Mouse (Mus musculus): Measurements from ENCODE around the gene Zfp30. TPM values are rescaled to one million over a fixed set of nuclear protein-coding genes. Genes with fewer than 3 reads are reported as not detected.

Gene Zfp30
- total RNA-seq (2021) = 1 to 10 TPM; 1.2 to 2.2 TPM
- long read RNA-seq, experiment 1, partial matches to known transcripts = 1 of 3 reads
- long read RNA-seq, experiment 1, other reads (novel, unspliced or antisense) = 2 of 3 reads
- long read RNA-seq, experiment 2, partial matches to known transcripts = 2 of 5 reads
- long read RNA-seq, experiment 2, other reads (novel, unspliced or antisense) = 3 of 5 reads

DNA sequence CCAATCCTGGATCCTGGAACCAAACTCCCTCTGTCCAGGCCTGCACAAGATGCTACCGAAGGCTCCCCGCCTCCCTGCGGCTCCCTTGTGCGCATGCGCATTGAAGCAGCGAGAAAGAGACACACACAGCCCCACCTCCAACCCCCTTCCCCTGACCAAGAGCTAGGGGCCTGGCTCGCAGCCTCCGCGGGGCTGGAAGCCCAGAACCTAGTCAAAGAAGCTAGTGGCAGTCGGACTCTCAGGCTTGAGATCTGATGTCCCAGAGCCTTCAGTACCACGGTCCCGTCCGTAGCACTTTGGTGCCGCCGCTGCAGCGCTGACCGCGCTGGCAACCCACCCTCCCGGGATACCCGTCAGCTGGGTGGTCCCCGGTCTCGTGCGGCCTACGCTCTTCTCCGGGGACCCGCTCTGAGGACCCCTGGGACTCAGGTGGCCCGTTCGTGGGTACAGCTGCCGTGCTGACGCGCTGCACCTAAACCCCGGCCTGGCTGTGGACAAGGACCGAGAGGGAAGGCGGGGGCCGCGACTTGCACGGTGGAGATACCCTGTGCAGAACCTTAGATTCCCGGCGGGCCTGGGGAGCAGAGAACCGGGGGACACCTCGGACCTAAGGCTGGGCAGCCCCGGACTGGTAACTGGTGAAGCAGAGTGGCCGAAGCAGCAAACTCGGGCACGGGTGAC is at the start of gene Zfp30:
Gene Zfp30 (plus strand): TSS at position 128 of the 681 bp plus-strand sequence.
- intact Hi-C loops (cut with DNase I) = loop anchor here (5.0 kb wide), 1 partner anchor 33 kb away; the partner anchor contains the start of gene Zfp790
- DNase-seq = peak; percentile 73 to 75

DNA sequence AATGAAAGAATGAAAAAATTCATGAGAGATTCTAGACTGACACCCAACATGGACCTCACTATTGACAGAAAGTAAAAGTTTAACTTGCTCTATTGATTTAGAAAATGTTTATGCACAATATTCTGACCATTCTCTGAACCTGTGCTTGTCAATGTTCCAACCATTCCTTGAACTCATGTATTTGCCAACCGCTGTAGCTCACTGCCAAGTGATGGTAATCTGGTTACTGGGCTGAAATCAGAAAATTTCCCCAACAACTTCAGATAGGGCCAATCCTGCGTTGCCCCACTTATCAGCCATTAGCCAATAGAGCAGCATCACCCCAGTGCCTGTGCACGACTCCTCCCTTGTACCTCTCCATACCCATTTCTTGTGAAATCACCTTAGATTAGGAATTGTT is 41.5 kb upstream of the Zfp30 start:
- intact Hi-C loops (cut with DNase I) = no loop called here
- DNase-seq = no peak

DNA sequence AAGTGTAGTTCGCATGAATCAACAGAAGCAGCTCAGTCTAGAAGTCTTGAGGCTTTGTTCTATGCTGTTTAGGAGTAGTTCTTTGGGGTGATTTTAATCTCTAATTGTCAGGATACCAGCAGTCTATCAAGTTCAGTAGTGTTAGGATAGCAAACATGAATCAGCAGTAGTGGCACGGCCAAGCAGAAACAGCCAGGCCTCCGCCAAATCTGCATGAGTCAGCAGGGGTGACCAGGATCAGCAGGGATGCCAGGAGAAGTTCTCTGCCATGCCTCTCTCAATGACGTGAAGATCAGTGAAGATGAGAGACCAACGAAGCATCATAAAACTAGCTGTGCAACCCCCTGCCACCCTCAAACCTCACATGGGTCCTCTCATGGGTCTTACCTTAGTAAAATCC is 23.3 kb upstream of the Zfp30 start:
- no peak for DNase-seq
- intact Hi-C loops (cut with DNase I) = no loop called here

DNA sequence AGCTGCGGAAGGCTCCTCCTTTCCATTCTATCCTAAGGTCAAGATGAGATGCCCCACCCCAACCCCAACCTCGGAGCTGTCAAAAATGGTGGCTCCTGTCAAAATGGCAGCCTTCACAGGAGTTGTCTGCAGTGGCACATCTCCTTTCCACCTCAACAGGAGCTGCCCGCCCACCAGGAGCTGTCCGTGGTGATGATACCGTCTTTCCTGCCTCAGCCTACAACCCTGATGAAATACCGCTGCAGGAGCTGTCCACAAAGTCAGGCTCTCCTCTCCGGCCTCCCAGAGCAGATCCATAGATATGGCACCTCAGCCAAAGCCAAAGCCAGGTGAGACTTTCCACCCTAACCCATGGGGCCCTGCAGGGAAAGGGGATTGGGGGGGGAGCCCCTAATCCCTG is 19.1 kb upstream of the Zfp30 start:
- intact Hi-C loops (cut with DNase I) = loop anchor here (5.0 kb wide), 1 partner anchor 53 kb away; the partner anchor contains the start of gene Zfp790
- no peak for DNase-seq

DNA sequence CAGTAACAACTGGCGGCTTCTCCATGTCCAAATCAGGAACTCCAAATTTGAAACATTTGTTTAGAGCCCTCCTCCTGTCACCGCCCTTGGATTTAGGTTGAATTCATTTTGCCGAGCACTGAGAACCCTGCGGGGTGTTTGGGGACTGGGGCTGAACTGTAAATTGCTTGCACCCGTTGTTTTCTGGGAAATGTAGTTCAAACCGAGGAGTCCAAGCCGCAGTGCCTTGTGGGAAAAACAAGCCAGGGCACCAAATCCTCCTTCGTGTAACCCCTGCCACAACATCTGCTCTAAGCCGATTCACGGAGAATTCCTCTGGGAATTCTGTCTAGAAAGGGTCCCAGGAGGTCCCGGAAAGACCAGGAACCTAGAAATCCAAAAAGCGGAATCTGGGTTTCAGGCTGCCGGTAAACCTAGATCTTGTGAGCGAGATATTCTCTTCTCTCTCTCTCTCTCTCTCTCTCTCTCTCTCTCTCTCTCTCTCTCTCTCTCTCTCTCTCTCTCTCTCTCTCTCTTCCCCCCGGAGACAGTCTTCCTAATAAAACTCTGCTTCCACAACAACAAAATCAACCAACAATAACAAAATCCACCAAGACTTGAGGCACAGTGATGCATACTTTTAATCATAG is 16.6 kb upstream of the Zfp30 start:
- intact Hi-C loops (cut with DNase I) = loop anchor here (5.0 kb wide), 1 partner anchor 50 kb away; the partner anchor contains the start of gene Zfp790
- DNase-seq = peak; percentile 71 to 73

DNA sequence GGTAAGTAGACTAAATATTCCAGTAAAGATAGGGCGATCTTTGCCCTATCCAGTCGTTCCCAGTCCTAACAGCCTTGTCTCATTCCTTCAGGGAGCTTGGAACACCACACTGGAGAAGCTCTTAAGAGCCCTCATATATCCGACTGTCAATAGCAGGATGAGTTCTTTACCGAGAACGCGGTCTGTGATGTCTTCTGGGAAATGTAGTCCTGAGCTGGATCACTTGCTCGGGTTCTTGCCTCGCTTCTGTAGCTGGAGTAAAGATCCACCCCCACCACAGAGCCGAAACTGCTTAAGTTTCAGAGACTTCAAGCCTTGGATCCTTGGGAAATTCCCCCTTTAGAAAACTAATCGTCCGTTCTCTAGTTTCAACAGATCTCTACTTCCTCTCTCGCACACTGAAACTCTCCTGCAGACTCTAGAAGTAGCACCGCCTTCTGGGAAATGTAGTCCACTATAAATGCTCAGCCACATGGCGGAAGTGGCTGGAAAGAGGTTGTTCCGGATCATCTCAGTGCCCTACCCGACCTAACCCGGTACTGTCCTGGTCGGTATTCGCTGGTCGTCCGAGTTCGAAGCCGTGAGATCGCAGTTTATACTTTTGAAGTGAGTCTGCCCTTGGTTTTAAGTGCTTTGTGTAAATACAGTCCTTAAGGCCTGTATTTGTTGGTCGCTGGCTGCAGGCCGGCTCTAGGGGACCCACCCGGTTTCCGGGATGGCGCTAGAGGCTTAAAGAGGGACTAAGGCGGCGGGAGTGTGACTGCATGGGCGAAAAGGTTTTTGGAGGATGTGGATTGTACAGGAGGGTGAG is 15.5 kb upstream of the Zfp30 start, which contains the start of gene Zfp84:
Gene Zfp84 (plus strand): TSS at position 463 of the 811 bp plus-strand sequence.
- intact Hi-C loops (cut with DNase I) = loop anchor here (5.0 kb wide), 1 partner anchor 49 kb away; the partner anchor contains the start of gene Zfp790

DNA sequence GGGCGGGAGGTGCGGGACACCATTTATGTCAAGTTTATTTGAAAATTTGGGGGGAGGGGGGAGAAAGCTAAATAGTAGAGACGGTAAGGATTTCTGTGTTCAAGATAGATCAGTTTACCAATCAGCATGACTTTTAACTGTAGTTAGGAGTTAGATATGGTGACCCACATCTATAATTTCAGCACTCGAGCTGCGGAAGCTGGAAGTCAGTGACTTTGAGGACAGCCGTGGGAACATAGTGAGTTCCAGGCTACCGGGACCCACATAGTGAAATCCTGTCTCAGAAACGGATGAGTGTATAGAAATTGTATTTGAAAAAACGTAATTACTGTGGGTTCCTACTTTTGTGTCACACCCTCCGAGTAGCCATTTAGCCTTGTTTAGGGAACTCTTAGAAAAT is 14.8 kb upstream of the Zfp30 start:
- intact Hi-C loops (cut with DNase I) = loop anchor here (5.0 kb wide), 1 partner anchor 48 kb away; the partner anchor contains the start of gene Zfp790
- DNase-seq = no peak

More for the DNA sequence above, 15.5 kb upstream of the Zfp30 start, which contains the start of gene Zfp84:
- peak; percentile 75 to 76 for DNase-seq

DNA sequence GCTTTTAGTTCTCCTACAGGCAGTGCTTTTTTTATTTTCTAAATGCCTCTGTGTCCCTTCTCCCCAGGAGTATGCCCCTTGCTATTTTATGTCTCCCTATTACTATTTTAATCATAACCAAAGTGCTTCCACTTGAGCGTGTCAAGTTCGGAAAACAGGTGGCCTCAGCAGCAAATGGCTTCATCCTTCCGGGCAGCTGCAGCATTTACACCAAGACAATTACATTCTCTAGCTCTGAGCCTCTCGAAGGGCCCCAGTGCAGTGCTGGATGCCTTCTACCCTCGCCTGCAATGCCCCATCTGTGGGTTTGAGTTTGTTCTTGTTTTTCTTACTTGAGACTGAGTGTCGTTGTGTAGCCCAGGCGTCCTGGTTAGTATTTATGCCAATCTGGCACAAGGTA is 10.3 kb upstream of the Zfp30 start:
- intact Hi-C loops (cut with DNase I) = loop anchor here (5.0 kb wide), 1 partner anchor 281 kb away; no protein-coding TSS in a partner anchor
- no peak for DNase-seq

DNA sequence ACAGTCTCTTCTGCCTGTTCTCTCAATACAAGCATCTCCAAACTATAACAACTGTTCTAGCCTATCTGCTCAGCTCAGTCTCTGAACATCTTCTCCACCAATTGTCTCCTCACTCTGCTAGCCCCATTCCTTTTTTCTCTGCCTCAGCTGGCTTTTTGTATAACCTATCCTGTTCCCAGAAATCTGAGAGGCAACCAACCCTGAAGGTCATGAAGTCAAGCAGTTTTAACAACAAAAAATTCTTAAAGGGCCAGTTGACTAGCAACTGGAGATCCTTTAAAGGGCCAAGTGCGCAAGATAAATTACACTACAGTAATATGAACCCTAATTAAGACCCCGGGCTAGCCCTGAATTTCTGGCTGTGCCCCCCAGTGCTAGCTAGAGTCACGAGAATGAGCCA is 9.4 kb upstream of the Zfp30 start:
- intact Hi-C loops (cut with DNase I) = loop anchor here (5.0 kb wide), 1 partner anchor 282 kb away; no protein-coding TSS in a partner anchor
- no peak for DNase-seq

DNA sequence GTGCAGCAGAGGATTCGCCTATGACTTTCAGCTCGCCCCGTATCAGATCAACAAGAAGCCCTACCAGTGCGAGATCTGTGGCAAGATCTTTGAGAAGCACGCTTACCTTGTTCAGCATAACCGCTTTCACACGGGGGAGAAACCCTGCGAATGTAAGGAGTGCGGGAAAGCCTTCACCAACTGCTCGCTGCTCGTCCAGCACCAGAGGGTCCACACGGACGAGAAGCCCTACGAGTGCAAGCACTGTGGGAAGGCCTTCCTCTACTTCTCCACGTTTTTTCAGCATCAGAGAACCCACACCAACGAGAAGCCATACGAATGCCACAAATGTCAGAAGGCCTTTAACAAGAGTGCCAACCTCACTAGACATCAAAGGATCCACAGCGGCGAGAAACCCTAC is 7.2 kb upstream of the Zfp30 start:
- intact Hi-C loops (cut with DNase I) = no loop called here

DNA sequence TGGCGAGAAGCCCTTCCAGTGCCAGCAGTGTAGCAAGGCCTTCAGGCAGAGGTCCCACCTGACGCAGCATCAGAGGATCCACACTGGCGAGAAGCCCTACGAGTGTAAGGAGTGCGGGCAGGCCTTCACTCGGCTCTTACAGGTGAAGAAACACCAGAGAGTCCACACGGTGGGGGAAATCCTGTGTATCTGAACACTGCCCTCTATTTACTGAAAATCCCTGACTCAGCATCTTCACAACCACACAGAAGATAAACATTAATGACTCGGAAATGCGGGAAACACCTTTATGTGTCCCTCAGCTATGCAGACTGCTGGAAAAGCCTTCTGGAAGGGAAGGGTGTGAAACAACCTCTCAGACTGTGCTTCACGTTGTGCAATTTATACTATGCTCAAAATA is 6.4 kb upstream of the Zfp30 start:
- DNase-seq = no peak
- intact Hi-C loops (cut with DNase I) = no loop called here

More for the DNA sequence above, 7.2 kb upstream of the Zfp30 start:
- DNase-seq = no peak

DNA sequence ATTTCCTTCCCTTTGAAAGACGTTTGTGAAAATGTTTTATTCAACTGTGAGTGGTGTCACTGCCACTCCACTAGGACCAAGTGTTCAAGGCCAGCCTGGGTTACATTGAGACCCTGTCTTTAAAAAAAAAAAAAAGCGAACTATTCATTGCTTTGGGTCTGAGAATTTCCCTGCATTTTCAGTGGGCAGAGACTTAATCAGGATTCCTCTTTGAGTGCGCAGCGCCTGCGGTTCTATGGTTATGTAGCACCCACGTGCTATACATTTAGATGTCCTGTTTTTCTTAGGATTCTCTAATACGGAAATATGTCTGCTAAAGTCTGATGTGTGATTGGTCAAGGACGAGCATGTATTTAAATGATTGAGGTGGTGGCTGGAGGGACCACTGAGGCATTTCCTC is 1.2 kb downstream of the Zfp30 start:
- intact Hi-C loops (cut with DNase I) = no loop called here
- no peak for DNase-seq

DNA sequence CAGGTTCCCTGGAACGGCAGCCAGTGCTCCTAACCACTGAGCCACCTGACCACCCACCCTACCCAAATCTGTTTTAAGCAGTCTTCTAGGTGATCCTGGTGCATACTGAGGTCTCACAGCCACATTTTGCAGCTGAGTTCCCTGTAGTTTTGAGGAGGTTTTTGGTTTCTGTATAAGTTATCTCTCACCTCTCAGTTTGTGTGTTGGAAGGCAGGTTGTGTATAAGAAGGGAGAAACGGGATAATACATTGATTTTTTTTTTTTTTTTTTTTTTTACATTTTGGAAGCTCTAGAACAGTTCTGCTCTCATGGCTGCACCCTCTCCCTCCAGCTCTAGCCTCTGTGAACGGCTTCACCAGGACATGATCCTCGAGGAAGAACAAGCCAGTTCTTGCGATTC is 2.1 kb downstream of the Zfp30 start:
- intact Hi-C loops (cut with DNase I) = no loop called here

DNA sequence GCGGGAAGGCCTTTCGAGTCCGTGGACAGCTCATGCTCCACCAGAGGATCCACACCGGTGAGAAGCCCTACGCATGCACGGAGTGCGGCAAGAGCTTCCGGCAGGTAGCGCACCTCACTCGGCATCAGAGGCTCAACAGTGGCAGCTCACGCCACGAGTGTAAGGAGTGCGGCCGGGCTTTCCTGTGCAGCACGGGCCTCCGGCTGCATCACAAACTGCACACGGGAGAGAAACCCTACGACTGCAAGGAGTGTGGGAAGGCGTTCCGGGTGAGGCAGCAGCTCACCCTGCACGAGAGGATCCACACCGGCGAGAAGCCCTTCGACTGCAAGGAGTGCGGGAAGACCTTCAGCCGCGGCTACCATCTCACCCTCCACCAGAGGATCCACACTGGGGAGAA is 9.1 kb downstream of the Zfp30 start:
- intact Hi-C loops (cut with DNase I) = no loop called here
- no peak for DNase-seq

More for the DNA sequence above, 2.1 kb downstream of the Zfp30 start:
- no peak for DNase-seq

DNA sequence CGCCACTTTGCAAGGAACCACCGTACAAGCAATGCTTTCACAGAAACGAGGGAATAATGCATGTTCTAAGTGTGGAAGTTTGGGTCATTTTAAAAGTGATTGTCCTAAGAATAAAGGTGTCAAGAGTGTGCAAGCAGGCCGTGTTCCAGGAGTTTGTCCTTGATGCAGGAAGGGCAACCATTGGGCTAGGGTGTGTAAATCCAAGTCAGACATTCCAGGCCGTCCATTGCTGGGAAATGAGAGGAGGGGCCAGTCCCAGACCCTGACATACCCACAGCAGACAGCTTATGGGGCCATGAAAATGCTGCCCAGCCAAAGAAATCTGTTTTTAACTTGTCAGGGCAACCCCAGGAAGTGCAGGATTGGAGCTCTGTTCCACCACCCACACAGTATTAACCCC is 23.2 kb downstream of the Zfp30 start:
- DNase-seq = no peak
- intact Hi-C loops (cut with DNase I) = no loop called here

DNA sequence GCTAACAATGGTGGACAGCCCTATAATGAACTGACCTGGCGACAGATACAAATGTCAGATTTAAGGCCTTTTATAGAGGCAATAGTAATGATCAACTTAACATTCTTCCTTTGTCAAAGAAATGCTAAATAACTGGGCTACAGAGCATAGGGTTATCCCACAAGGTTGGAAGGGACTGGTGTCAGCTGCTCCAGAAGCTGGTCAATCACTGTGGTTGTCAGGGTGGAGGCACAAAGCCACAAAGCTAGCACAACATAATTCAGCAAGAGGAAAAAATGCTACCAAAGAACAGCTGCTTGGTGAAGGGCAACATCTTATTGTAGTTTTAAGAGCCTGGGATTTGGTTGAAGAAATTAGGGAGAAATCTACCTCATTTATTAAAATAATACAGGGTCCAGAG is 28.4 kb downstream of the Zfp30 start:
- intact Hi-C loops (cut with DNase I) = no loop called here
- no peak for DNase-seq

DNA sequence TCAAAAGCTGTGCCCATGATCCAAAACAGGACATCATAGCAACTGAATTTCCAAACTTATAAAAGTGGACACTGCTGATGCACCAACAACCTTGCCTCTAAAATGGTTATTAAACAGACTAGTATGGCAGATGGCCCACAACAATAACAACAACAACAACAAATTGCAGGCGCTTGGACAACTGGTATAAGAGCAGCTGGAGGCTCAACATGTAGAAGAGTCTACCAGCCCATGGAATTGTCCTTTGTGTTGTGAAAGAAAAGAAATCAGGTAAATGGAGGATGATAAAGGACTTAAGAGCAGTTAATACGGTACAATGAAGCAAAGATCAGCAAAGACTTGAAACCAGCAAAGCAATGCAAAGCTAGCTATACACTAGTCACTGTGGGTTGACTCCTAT is 30.6 kb downstream of the Zfp30 start:
- intact Hi-C loops (cut with DNase I) = no loop called here
- DNase-seq = no peak

DNA sequence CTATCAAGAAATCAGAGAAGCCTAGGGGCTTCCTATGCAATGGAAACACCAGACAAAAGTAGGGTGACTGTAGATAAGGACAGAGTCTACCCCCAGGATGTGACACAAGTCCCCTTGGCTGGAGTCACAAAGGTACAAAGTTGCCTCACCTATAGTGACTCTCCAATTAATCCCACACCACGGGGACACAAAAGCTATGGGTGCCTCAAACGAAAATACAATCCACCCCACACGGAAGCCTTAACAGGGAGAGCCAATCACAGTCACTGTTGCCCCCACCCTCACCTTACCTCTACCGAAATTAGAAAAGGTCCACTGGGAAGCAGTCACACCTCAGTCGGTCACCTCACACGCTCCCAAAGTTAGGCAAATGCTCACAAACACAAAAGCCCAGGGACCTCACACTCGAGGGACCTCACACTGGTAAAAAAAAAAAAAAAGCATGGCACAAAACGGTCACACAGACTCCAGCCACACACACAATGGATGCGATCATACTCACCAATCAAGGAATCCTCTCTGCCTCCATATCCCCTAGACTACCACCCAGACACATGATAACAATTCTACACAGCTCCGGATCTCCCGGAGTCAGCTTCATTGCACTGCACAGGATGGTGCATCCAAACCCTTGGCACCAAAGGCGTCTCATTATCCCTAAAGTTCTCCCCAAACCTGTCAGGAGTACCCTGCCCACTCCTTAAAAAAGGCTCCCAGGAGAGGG is 31.4 kb downstream of the Zfp30 start:
- intact Hi-C loops (cut with DNase I) = loop anchor here (5.0 kb wide), 3 partner anchors 33 to 97 kb away; partner anchors contain the start of genes Zfp30 and Zfp84
- DNase-seq = no peak

DNA sequence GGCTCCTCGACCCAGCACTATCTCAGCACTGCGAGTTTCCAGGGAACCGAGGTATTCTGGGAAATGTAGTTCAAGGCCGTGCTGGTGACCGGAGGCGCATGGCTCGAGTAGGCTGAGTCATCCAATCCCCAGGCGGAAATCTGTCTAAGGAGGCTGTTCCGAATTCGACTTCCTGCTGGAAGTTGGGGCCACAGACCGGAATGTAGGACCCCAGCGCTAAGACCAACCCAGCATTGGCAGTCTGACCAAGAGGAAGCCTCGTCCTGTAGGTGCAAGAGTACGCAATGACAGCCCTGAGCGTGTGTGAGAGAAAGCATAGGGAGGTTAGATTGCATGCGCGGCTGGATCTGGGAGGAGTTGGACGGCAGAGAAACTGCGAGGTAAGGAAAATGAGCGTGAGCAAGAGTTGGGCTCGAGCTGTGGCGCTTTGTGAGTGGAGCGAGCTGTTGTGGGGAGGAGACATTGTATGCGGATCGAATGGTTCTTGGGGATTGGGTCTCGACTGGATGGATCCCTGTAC is 32.2 kb downstream of the Zfp30 start, which contains the start of gene Zfp790:
Gene Zfp790 (plus strand): TSS at position 205 of the 520 bp plus-strand sequence.
- intact Hi-C loops (cut with DNase I) = loop anchor here (5.0 kb wide), 3 partner anchors 34 to 96 kb away; partner anchors contain the start of genes Zfp30 and Zfp84
- peak; percentile 72 to 81 for DNase-seq

Measured in gastrocnemius, postnatal 36 days (tissue).